Mouse (Mus musculus) ES-E14 (cell line): ENCODE measurements at regions not wholly inside any gene's neighbourhood (a gene's known extent, or its start where the extent isn't known, plus 50 kb on each side); places are given as distances from the start of the nearest gene placed in this dataset.

Experiments used
- DNase-seq: peaks from one replicate; pipeline ENCODE4 v3.0.0-alpha.2; 2013; ENCODE audit warnings: low read depth, low spot score
- H3K27ac ChIP-seq: 2 replicates; pipeline ENCODE4 v1.5.1; 2012; ENCODE audit warnings: low read depth, mild to moderate bottlenecking, low read length, moderate library complexity, mixed read lengths; ENCODE audit not compliant: poor library complexity, insufficient read depth, severe bottlenecking
- H3K36me3 ChIP-seq: 2 replicates; pipeline ENCODE4 v1.6.1; 2012; ENCODE audit warnings: mild to moderate bottlenecking, low read length, moderate library complexity, mixed read lengths; ENCODE audit not compliant: control insufficient read depth, poor library complexity, insufficient read depth, severe bottlenecking
- H3K4me1 ChIP-seq, 2 experiments: fragments of 150-350 bp in 1 of 2; sonication (generic) in 1 of 2; 2 replicates each; pipeline ENCODE4 v1.6.1; 2012; ENCODE audit warnings: low read length in 2 of 2, mild to moderate bottlenecking in 1 of 2, mixed read lengths in 1 of 2; ENCODE audit not compliant: control insufficient read depth in 2 of 2, insufficient read depth in 2 of 2, poor library complexity in 1 of 2
- H3K4me3 ChIP-seq, 2 experiments: fragments of 150-350 bp in 1 of 2; sonication (generic) in 1 of 2; 2 replicates each; pipeline ENCODE4 v1.5.1; 2012; ENCODE audit warnings: low read length in 2 of 2, low read depth in 1 of 2, mild to moderate bottlenecking in 1 of 2, mixed read lengths in 1 of 2; ENCODE audit not compliant: insufficient read depth in 1 of 2, poor library complexity in 1 of 2, severe bottlenecking in 1 of 2
- H3K9ac ChIP-seq: 2 replicates; pipeline ENCODE4 v1.6.1; 2012; ENCODE audit warnings: low read depth, mild to moderate bottlenecking, low read length, mixed read lengths; ENCODE audit not compliant: poor library complexity, insufficient read depth, severe bottlenecking
- H3K9me3 ChIP-seq: fragments of 150-350 bp; sonication (generic); 2 replicates; pipeline ENCODE4 v1.6.1; 2012; ENCODE audit warnings: low read depth, mild to moderate bottlenecking, low read length; ENCODE audit not compliant: control insufficient read depth, insufficient read depth
- CHD2 ChIP-seq: IDR thresholded peaks from 2 replicates; pipeline ENCODE4 v1.6.1; 2014; ENCODE audit warnings: mild to moderate bottlenecking, low read depth, low read length, inconsistent platforms
- HCFC1 ChIP-seq: IDR thresholded peaks from 2 replicates; pipeline ENCODE4 v1.6.1; 2012; ENCODE audit warnings: low read length, inconsistent platforms, borderline replicate concordance; ENCODE audit not compliant: insufficient read depth
- MAFK ChIP-seq: IDR thresholded peaks from 2 replicates; pipeline ENCODE4 v1.6.1; 2014; ENCODE audit warnings: mild to moderate bottlenecking, low read depth, low read length, inconsistent platforms; ENCODE audit not compliant: insufficient read depth
- ZC3H11A ChIP-seq: IDR thresholded peaks from 2 replicates; pipeline ENCODE4 v1.6.1; 2012; ENCODE audit warnings: low read depth, mild to moderate bottlenecking, inconsistent platforms, low read length, borderline replicate concordance
- ZNF384 ChIP-seq: IDR thresholded peaks from 2 replicates; pipeline ENCODE4 v1.6.1; 2012; ENCODE audit warnings: low read depth, low read length, inconsistent platforms
- in situ Hi-C, 2 experiments: fragments of 600-800 bp; cut with MboI; formaldehyde crosslinking; loops; one replicate each; pipeline ENCODE4 v1.15.1; 2025; ENCODE audit warnings: low sequenced_read_pairs in 2 of 2, inconsistent platforms in 1 of 2; ENCODE audit not compliant: unreplicated experiment in 2 of 2

DNA sequence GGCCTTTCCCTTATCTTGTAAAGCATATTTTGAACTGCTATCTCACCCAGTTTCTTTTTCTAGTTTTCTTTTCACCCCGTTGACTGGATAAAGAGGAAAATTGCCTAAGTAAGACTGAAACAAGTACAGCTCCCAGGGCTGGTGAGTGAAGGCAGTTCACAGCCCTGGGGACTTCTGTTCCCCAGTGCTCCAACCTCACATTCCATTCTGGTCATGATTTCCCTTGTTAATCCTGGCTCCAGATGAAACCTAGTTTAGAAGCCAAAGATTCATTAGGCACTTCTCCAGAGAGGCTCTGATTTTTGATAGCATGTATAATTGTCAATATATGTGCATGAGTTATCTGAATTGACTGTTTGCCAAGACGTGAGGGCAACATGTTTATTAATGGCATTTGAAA is 191.6 kb upstream of the Ttc29 start:
- H3K36me3 ChIP-seq: no peaks in the 10 kb centered on the region
- in situ Hi-C loops: no loop called here
- H3K27ac ChIP-seq: no peak overlapping the region
- H3K9me3 ChIP-seq: no peaks in the 10 kb centered on the region
- TF ChIP-seq ZNF384 (no peak), CHD2 (no peak), ZC3H11A (no peak), HCFC1 (no peak), MAFK (no peak)
- peaks cover 3 to 15% of the 10 kb centered on the region in 2 experiments; a peak in 3 of 4 replicates for H3K4me1 ChIP-seq
- DNase-seq: no peak
- H3K4me3 ChIP-seq: no peak overlapping the region
- no peak overlapping the region for H3K9ac ChIP-seq

- TF ChIP-seq ZNF384 (no peak), ZC3H11A (no peak), MAFK (no peak), HCFC1 (no peak), CHD2 (no peak)
- no peak for DNase-seq
- in situ Hi-C loops: no loop called here
- Histone ChIP-seq H3K27ac (no peak overlapping the region), H3K4me3 (no peak overlapping the region), H3K36me3 (no peaks in the 10 kb centered on the region), H3K4me1 (peaks cover 3 to 15% of the 10 kb centered on the region in 2 experiments; a peak in 3 of 4 replicates), H3K9me3 (no peaks in the 10 kb centered on the region), H3K9ac (no peak overlapping the region)
Observed at GRCm38 (mm10) chr8:78022986-78023385, 190.1 kb upstream of the Ttc29 start.

GRCm38 (mm10) chr8:78023467-78023866 is 189.6 kb upstream of the Ttc29 start:
- H3K27ac ChIP-seq: no peak overlapping the region
- peaks cover 3 to 15% of the 10 kb centered on the region in 2 experiments; a peak in 3 of 4 replicates for H3K4me1 ChIP-seq
- no peak for TF ChIP-seq CHD2
- no peak for TF ChIP-seq HCFC1
- TF ChIP-seq ZC3H11A: no peak
- TF ChIP-seq ZNF384: no peak
- TF ChIP-seq MAFK: no peak
- in situ Hi-C loops: no loop called here
- no peaks in the 10 kb centered on the region for H3K9me3 ChIP-seq
- H3K36me3 ChIP-seq: no peaks in the 10 kb centered on the region
- no peak overlapping the region for H3K9ac ChIP-seq
- H3K4me3 ChIP-seq: no peak overlapping the region
- DNase-seq: no peak

DNA sequence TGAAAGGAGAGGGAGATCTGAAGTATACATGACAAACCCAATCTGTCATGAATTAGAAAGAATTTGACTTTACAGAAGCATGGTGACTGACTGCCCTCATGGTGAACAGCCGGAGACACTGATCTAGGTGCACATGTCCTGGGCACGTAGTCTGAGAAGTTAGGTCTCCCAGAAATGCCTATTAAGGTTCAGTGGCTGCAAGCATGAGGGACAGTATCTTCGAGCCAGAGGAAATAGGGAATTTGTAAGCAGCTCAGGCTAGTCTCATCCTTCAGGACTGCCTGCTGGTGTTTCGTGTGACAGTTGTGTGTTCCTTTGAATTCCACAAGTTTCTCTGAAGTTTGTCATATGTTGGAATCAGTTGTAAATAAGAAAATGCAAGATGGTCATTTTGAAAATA is 189.2 kb upstream of the Ttc29 start:
- in situ Hi-C loops: no loop called here
- Histone ChIP-seq H3K36me3 (no peaks in the 10 kb centered on the region), H3K4me3 (no peak overlapping the region), H3K9ac (no peak overlapping the region), H3K9me3 (no peaks in the 10 kb centered on the region), H3K4me1 (peaks cover 0 to 11% of the 10 kb centered on the region in 2 experiments; a peak in 2 of 4 replicates), H3K27ac (no peak overlapping the region)
- no peak for DNase-seq
- TF ChIP-seq CHD2 (no peak), HCFC1 (no peak), MAFK (no peak), ZNF384 (no peak), ZC3H11A (no peak)

GRCm38 (mm10) chr8:78024964-78025363 is 188.1 kb upstream of the Ttc29 start:
- no peak overlapping the region for H3K27ac ChIP-seq
- peaks cover 0 to 6% of the 10 kb centered on the region in 2 experiments; a peak in 2 of 4 replicates for H3K4me1 ChIP-seq
- H3K4me3 ChIP-seq: no peak overlapping the region
- TF ChIP-seq ZC3H11A (no peak), ZNF384 (no peak), HCFC1 (no peak), MAFK (no peak), CHD2 (no peak)
- in situ Hi-C loops: no loop called here
- no peak for DNase-seq
- no peak overlapping the region for H3K9ac ChIP-seq
- no peaks in the 10 kb centered on the region for H3K9me3 ChIP-seq
- H3K36me3 ChIP-seq: no peaks in the 10 kb centered on the region
